Mouse (Mus musculus) stomach, postnatal 0 days (tissue): Measurements from ENCODE around the gene Tfcp2l1.

Experiments
- CTCF ChIP-seq: IDR thresholded peaks from 2 replicates; pipeline ENCODE4 v1.5.1; 2016; ENCODE audit warnings: antibody characterized with exemption, low read depth, mild to moderate bottlenecking, moderate library complexity
- EP300 ChIP-seq: optimal IDR thresholded peaks from 2 replicates; pipeline ENCODE3; 2016; ENCODE audit warnings: antibody characterized with exemption

- TF ChIP-seq CTCF (no peak), EP300 (no peak)
Measured at GRCm38 (mm10) chr1:118613631-118614183, 14.0 kb upstream of the Tfcp2l1 start.
